Mouse (Mus musculus) lung, postnatal 25 days (tissue): ENCODE data around the gene Tbx19.

Experiments
- DNase-seq: peaks from one replicate; pipeline ENCODE4 v3.0.0; 2022; ENCODE audit warnings: low spot score

The Tbx19 gene

GRCm38 (mm10) chr1:165114460-165115175 lies 46.0 kb downstream of the Tbx19 start:
- peak; percentile 51 for DNase-seq

GRCm38 (mm10) chr1:165113700-165114099 lies 46.9 kb downstream of the Tbx19 start:
- no peak for DNase-seq

GRCm38 (mm10) chr1:165110659-165111058 lies 49.9 kb downstream of the Tbx19 start:
- DNase-seq = no peak

- DNase-seq = no peak
These were observed 51.4 kb downstream of the Tbx19 start for GRCm38 (mm10) chr1:165109135-165109534.

DNA sequence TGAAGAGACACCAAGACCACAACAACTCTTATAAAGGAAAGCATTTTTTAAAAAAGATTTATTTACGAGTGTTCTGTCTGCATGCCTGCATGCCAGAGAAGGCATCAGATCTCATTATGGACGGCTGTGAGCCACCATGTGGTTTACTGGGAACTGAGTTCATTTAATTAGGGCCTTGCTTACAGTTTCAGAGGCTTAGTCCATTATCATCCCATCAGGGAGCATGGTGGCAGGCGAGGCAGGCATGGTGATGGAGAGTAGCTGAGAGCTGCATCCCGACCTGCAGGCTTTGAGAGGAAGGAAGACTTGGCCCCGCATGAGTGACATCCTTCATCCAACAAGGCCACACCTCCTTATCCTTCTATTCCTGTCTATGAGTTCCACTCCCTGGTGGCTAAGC lies 52.1 kb downstream of the Tbx19 start:
- no peak for DNase-seq

DNA sequence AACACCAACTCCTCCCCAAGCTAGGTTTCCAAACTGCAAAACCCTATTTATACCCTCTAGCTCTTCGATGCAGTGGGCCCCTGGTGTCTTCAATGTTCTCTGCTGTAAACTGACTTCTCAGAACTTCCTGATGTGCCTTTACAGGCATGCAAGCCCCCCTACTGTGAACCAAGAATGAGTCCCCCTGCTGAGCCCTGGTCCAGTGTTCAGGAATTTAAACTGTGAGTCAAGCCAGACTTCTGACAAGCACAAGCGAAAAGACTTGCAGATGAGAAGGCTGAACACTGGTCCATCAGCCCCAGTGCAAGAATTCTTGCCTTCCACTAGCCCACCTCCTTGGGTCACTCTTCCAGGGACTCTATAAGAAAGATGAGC lies 54.6 kb downstream of the Tbx19 start:
- DNase-seq = no peak

DNA sequence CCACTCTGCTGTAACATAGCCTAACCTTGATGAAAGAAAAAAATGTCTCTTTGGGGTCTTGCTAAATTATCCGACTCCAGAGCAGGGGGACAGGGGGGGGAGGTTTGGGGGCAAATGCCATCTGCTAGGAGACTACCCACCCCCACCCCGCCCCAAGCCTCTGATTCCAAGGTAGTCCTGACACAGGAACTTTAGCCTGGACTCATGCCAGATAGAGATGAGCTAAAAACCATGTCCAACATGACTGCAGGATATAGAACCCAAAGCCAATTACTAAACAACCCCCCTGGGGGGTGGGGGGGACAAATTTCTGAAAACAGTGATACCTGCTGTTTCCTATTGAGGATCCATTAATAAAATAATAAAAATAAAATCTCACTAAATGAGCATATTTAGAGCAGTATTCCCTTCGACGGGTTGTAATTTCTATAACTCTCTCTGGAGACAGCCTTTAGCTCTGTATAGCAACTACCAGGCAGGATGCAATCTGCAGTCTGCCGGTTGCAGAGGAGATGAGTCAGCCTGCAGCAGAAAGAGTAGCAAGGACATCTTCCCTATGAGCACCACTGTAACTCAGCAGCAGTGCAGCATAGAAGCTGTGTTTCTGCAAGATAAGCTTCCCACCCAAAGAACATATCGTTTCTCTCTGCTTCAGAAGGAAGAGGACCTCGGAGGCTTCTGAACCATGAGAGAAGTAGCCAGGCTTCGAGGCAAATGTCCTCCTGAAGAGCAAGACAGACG lies 55.1 kb downstream of the Tbx19 start:
- DNase-seq = no peak

DNA sequence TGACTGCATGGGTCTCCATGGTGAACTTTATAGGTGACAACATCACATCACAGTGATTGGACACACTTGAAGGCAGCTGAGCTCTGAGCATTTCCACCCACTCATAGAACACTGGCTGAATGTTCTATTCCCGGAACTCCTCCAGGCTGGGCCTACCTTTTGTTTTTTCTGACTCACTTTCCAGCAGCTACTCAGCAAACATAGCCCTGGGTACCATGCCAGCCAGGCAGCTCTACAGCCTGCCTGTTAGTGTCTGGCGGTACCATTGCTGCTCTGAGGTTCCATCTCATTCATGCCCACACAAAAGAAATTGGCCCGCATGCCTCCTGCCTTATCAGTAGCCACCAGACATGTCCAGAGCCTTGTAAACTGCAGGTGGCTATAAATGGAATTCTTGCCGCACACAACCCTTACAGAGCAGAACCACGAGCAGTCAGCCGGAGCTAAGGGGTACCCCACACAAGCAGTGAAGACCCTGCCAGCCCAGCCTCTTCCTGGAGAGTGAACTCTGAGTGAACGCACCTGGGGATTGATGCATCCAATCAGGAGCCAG lies 55.8 kb downstream of the Tbx19 start:
- DNase-seq = no peak

GRCm38 (mm10) chr1:165099569-165099968 lies 61.0 kb downstream of the Tbx19 start:
- DNase-seq = no peak

DNA sequence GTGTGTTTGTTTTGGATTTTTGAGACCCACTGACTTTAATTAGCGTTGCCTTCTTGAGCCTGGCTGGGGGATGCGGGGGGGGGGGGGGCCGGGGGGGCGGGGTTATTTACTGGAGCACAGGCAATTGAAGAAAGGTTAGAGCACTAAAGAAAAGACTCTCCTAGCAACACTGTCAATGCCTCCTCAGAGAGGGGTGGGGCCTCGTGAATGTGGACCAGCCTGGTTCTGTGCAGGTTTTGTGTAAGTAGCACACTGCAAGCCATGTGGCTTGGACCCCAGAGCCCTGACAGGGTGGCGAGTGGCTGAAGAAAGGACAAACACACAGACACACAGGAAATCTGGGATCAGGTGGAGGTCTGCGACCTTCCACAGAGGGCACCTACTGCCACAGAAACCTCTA lies 65.7 kb downstream of the Tbx19 start:
- no peak for DNase-seq

- no peak for DNase-seq
These were observed 68.9 kb downstream of the Tbx19 start for GRCm38 (mm10) chr1:165091721-165092120.

- no peak for DNase-seq
These were observed 71.0 kb downstream of the Tbx19 start for GRCm38 (mm10) chr1:165089556-165089955.
